Mouse (Mus musculus) heart, postnatal 0 days (tissue): ENCODE results near the gene Nup153. TPM values are rescaled to one million over a fixed set of nuclear protein-coding genes. Genes with fewer than 3 reads are reported as not detected.

Experiments
- ATAC-seq: fragments of 200-750 bp; cut with Nextera tagmentation; 2 replicates; pipeline ENCODE4 v1.8.0; 2017; ENCODE audit warnings: low read depth, moderate number of reproducible peaks, moderate library complexity; ENCODE audit not compliant: insufficient read depth
- DNase-seq: peaks from one replicate; pipeline ENCODE4 v3.0.0-alpha.2; 2016; ENCODE audit warnings: low spot score
- H3K27ac ChIP-seq: fragments of 300-500 bp; sonication (generic); 2 replicates; pipeline ENCODE4 v1.5.1; 2014; ENCODE audit warnings: low read depth, mild to moderate bottlenecking
- H3K27me3 ChIP-seq: fragments of 300-500 bp; sonication (generic); 2 replicates; pipeline ENCODE4 v1.6.1; 2014; ENCODE audit warnings: low read length, mixed read lengths; ENCODE audit not compliant: control insufficient read depth, insufficient read depth
- H3K36me3 ChIP-seq: fragments of 300-500 bp; sonication (generic); replicated peaks from 2 replicates; pipeline ENCODE4 v1.6.1; 2014; ENCODE audit warnings: low read length, mixed read lengths; ENCODE audit not compliant: control insufficient read depth, insufficient read depth
- H3K4me1 ChIP-seq: fragments of 300-500 bp; sonication (generic); 2 replicates; pipeline ENCODE4 v1.6.1; 2014; ENCODE audit warnings: antibody characterized with exemption; ENCODE audit not compliant: control insufficient read depth, insufficient read depth
- H3K4me2 ChIP-seq: fragments of 300-500 bp; sonication (generic); 2 replicates; pipeline ENCODE4 v1.6.1; 2014; ENCODE audit warnings: low read depth, mild to moderate bottlenecking, low read length, moderate library complexity
- H3K4me3 ChIP-seq: fragments of 300-500 bp; sonication (generic); 2 replicates; pipeline ENCODE4 v1.5.1; 2014; ENCODE audit warnings: low read depth, low read length
- H3K9ac ChIP-seq: fragments of 300-500 bp; sonication (generic); replicated peaks from 2 replicates; pipeline ENCODE4 v1.6.1; 2014; ENCODE audit warnings: low read depth, low read length, mixed read lengths
- H3K9me3 ChIP-seq: fragments of 300-500 bp; sonication (generic); replicated peaks from 2 replicates; pipeline ENCODE4 v1.6.1; 2016; ENCODE audit warnings: low read length; ENCODE audit not compliant: control insufficient read depth
- CTCF ChIP-seq: IDR thresholded peaks from 2 replicates; pipeline ENCODE4 v1.5.1; 2016; ENCODE audit warnings: antibody characterized with exemption, control low read depth, low read depth
- EP300 ChIP-seq: IDR thresholded peaks from 2 replicates; pipeline ENCODE4 v1.6.1; 2016; ENCODE audit warnings: antibody characterized with exemption, low read depth
- WGBS: fragments of 180-500 bp; shearing (Covaris S2); extraction: QIAGEN DNeasy Blood & Tissue Kit; methylation state at CpG from one replicate; pipeline ENCODE4 v1.1.7; 2014; 5-methylcytosine and 5-hydroxymethylcytosine counted together
- polyA plus RNA-seq: library from polyadenylated mRNA; unstranded; fragments of >200 nt; fragmentation: Nextera tagmentation; extraction: Ambion mirVana; gene quantifications from 2 replicates; pipeline ENCODE4 v1.2.1, GENCODE M21; 2015
- total RNA-seq: library from RNA; depleted of rRNA; stranded (reverse); fragments of >200 nt; gene quantifications from 2 replicates; pipeline ENCODE4 v1.2.3, GENCODE M21; 2014; ENCODE audit warnings: low replicate concordance

Nup153 gene
- total and polyA plus RNA-seq, 2 experiments from 2014 or later: 5.3 to 26.6 TPM

- Histone ChIP-seq H3K4me2 (no peak overlapping the region), H3K27me3 (no peaks in the 10 kb centered on the region), H3K4me1 (no peaks in the 10 kb centered on the region), H3K27ac (no peak overlapping the region), H3K4me3 (no peak overlapping the region), H3K9me3 (no peaks in the 10 kb centered on the region), H3K9ac (no peak overlapping the region), H3K36me3 (peaks cover 62% of the 10 kb centered on the region)
- no peak for DNase-seq
- TF ChIP-seq EP300: no peak
- TF ChIP-seq CTCF: no peak
- WGBS: 78% methylated on average over 13 of the region's 13 CpGs
- no peak for ATAC-seq
Observed at GRCm38 (mm10) chr13:46752566-46753229, 25.0 kb upstream of the Nup153 start.

- TF ChIP-seq EP300 (no peak), CTCF (no peak)
- DNase-seq: no peak
Observed at GRCm38 (mm10) chr13:46748138-46748873, 20.6 kb upstream of the Nup153 start.

GRCm38 (mm10) chr13:46743821-46744220, 16.1 kb upstream of the Nup153 start:
- Histone ChIP-seq H3K36me3 (peaks cover 8% of the 10 kb centered on the region; the same call in 1 of the 2 replicates), H3K9me3 (no peaks in the 10 kb centered on the region), H3K4me3 (no peak overlapping the region), H3K27me3 (no peaks in the 10 kb centered on the region), H3K4me2 (no peak overlapping the region), H3K27ac (no peak overlapping the region), H3K4me1 (no peaks in the 10 kb centered on the region), H3K9ac (no peak overlapping the region)
- 65% methylated on average over 8 of the region's 8 CpGs for WGBS
- DNase-seq: no peak
- ATAC-seq: no peak
- TF ChIP-seq EP300 (no peak), CTCF (no peak)

More at GRCm38 (mm10) chr13:46748138-46748873, 20.6 kb upstream of the Nup153 start:
- 43% methylated on average over 5 of the region's 5 CpGs for WGBS
- Histone ChIP-seq H3K4me1 (no peaks in the 10 kb centered on the region), H3K4me3 (no peak overlapping the region), H3K9ac (no peak overlapping the region), H3K4me2 (no peak overlapping the region), H3K9me3 (no peaks in the 10 kb centered on the region), H3K27me3 (no peaks in the 10 kb centered on the region), H3K36me3 (peaks cover 48% of the 10 kb centered on the region), H3K27ac (no peak overlapping the region)
- ATAC-seq: no peak

- H3K4me1 ChIP-seq: no peaks in the 10 kb centered on the region
- H3K27ac ChIP-seq: no peak overlapping the region
- no peaks in the 10 kb centered on the region for H3K27me3 ChIP-seq
- DNase-seq (no peak), ATAC-seq (no peak; the same call in 1 of the 2 replicates)
- H3K9ac ChIP-seq: no peak overlapping the region
- H3K36me3 ChIP-seq: no peaks in the 10 kb centered on the region
- no peak overlapping the region for H3K4me3 ChIP-seq
- TF ChIP-seq EP300: no peak
- no peak for TF ChIP-seq CTCF
- 38% methylated on average over 2 of the region's 2 CpGs for WGBS
- H3K9me3 ChIP-seq: no peaks in the 10 kb centered on the region
- no peak overlapping the region for H3K4me2 ChIP-seq
Observed at GRCm38 (mm10) chr13:46742367-46742766, 14.6 kb upstream of the Nup153 start.

GRCm38 (mm10) chr13:46739426-46739825, 11.7 kb upstream of the Nup153 start:
- DNase-seq (no peak), ATAC-seq (no peak)
- H3K4me3 ChIP-seq: no peak overlapping the region
- no peaks in the 10 kb centered on the region for H3K4me1 ChIP-seq
- TF ChIP-seq EP300 (no peak), CTCF (no peak)
- H3K36me3 ChIP-seq: no peaks in the 10 kb centered on the region
- 53% methylated on average over 7 of the region's 7 CpGs for WGBS
- H3K27me3 ChIP-seq: no peaks in the 10 kb centered on the region
- H3K9ac ChIP-seq: no peak overlapping the region
- H3K4me2 ChIP-seq: no peak overlapping the region
- H3K27ac ChIP-seq: no peak overlapping the region
- no peaks in the 10 kb centered on the region for H3K9me3 ChIP-seq
